Mouse (Mus musculus): ENCODE data around the gene Gm44511. TPM values are rescaled to one million over a fixed set of nuclear protein-coding genes. Genes with fewer than 3 reads are reported as not detected.
"Not testable (repeated sequence)": the region's sequence is repeated elsewhere in the genome, so short reads cannot be mapped to it uniquely, and the experiment has no call there.

Gene Gm44511
- polyA plus RNA-seq, 1 experiment from 2014 or later = not detected

GRCm38 (mm10) chr6:128807021-128807420 lies 19.1 kb downstream of the Gm44511 start:
- Histone ChIP-seq H3K4me3 (no peak overlapping the region), H3K4me2 (no peak overlapping the region), H3K9me3 (no peaks in the 10 kb centered on the region), H3K27me3 (replicated peaks) (no peaks in the 10 kb centered on the region), H3K4me1 (peaks cover 3% of the 10 kb centered on the region; the same call in 1 of the 2 replicates), H3K36me3 (replicated peaks) (no peaks in the 10 kb centered on the region), H3K9ac (no peak overlapping the region), H3K27ac (no peak overlapping the region)
- ATAC-seq (replicated peaks) = no peak
- 66% methylated on average over 3 of the region's 3 CpGs for whole genome bisulfite sequencing

GRCm38 (mm10) chr6:128804823-128805640 lies 21.1 kb downstream of the Gm44511 start:
- H3K4me2 ChIP-seq; H3K27me3 ChIP-seq (replicated peaks); H3K9ac ChIP-seq; ATAC-seq (replicated peaks); H3K9me3 ChIP-seq; H3K36me3 ChIP-seq (replicated peaks); H3K4me3 ChIP-seq; H3K4me1 ChIP-seq: not testable (repeated sequence)
- WGBS = 65% methylated on average over 7 of the region's 7 CpGs
- H3K27ac ChIP-seq = peak overlapping the region; percentile 28

- H3K27me3 ChIP-seq (replicated peaks) = no peaks in the 10 kb centered on the region
- peak overlapping the region; percentile 89 for H3K27ac ChIP-seq
- H3K36me3 ChIP-seq (replicated peaks) = no peaks in the 10 kb centered on the region
- WGBS = 6% methylated on average over 26 of the region's 26 CpGs
- H3K9me3 ChIP-seq = no peaks in the 10 kb centered on the region
- peak overlapping the region; percentile 61; the same call in 1 of the 2 replicates for H3K9ac ChIP-seq
- H3K4me2 ChIP-seq = peak overlapping the region; percentile 62
- peaks cover 5% of the 10 kb centered on the region for H3K4me1 ChIP-seq
- ATAC-seq (replicated peaks) = peak; percentile 91
- peak overlapping the region; percentile 47 for H3K4me3 ChIP-seq
These were observed 22.9 kb downstream of the Gm44511 start for GRCm38 (mm10) chr6:128802999-128803857.

- peak overlapping the region; percentile 47 for H3K4me3 ChIP-seq
- WGBS = 10% methylated on average over 10 of the region's 10 CpGs
- H3K9me3 ChIP-seq = no peaks in the 10 kb centered on the region
- H3K4me2 ChIP-seq = peak overlapping the region; percentile 62
- H3K27me3 ChIP-seq (replicated peaks) = no peaks in the 10 kb centered on the region
- peaks cover 12% of the 10 kb centered on the region for H3K4me1 ChIP-seq
- H3K9ac ChIP-seq = peak overlapping the region; percentile 61
- H3K36me3 ChIP-seq (replicated peaks) = no peaks in the 10 kb centered on the region
- H3K27ac ChIP-seq = peak overlapping the region; percentile 89
- peak; percentile 59 for ATAC-seq (replicated peaks)
These were observed 23.6 kb downstream of the Gm44511 start for GRCm38 (mm10) chr6:128802557-128802956.

- Histone ChIP-seq H3K4me3 (peak overlapping the region; percentile 9; the same call in 1 of the 2 replicates), H3K4me1 (peaks cover 14% of the 10 kb centered on the region), H3K4me2 (peak overlapping the region; percentile 47), H3K27ac (peak overlapping the region; percentile 53; the same call in 1 of the 2 replicates)
- H3K36me3 ChIP-seq (replicated peaks); ATAC-seq (replicated peaks); H3K27me3 ChIP-seq (replicated peaks); H3K9me3 ChIP-seq; H3K9ac ChIP-seq: not testable (repeated sequence)
- 76% methylated on average over 5 of the region's 5 CpGs for WGBS
These were observed 25.4 kb downstream of the Gm44511 start for GRCm38 (mm10) chr6:128800696-128801095.

GRCm38 (mm10) chr6:128799896-128800270 lies 26.2 kb downstream of the Gm44511 start:
- Histone ChIP-seq H3K9me3 (no peaks in the 10 kb centered on the region), H3K27me3 (replicated peaks) (no peaks in the 10 kb centered on the region), H3K27ac (peak overlapping the region; percentile 94), H3K9ac (peak overlapping the region; percentile 48), H3K4me3 (peak overlapping the region; percentile 73), H3K4me2 (peak overlapping the region; percentile 47), H3K4me1 (peaks cover 14% of the 10 kb centered on the region), H3K36me3 (replicated peaks) (no peaks in the 10 kb centered on the region)
- WGBS = 18% methylated on average over 7 of the region's 7 CpGs
- ATAC-seq (replicated peaks) = no peak

- under 1% methylated on average over 49 of the region's 49 CpGs for WGBS
- peak overlapping the region; percentile 66 for H3K4me2 ChIP-seq
- not testable (repeated sequence) for H3K27me3 ChIP-seq (replicated peaks); H3K9me3 ChIP-seq; H3K36me3 ChIP-seq (replicated peaks)
- peak overlapping the region; percentile 77 for H3K9ac ChIP-seq
- H3K4me1 ChIP-seq = peaks cover 14% of the 10 kb centered on the region
- peak overlapping the region; percentile 94 for H3K27ac ChIP-seq
- peak overlapping the region; percentile 73 for H3K4me3 ChIP-seq
- ATAC-seq (replicated peaks) = peak; percentile 85
These were observed 26.8 kb downstream of the Gm44511 start for GRCm38 (mm10) chr6:128799144-128799895.

- peak overlapping the region; percentile 73 for H3K4me3 ChIP-seq
- H3K27me3 ChIP-seq (replicated peaks); H3K9me3 ChIP-seq; H3K36me3 ChIP-seq (replicated peaks): not testable (repeated sequence)
- WGBS = 0% methylated on average over 20 of the region's 20 CpGs
- peak overlapping the region; percentile 94 for H3K27ac ChIP-seq
- ATAC-seq (replicated peaks) = peak; percentile 68
- peak overlapping the region; percentile 66 for H3K4me2 ChIP-seq
- peaks cover 14% of the 10 kb centered on the region for H3K4me1 ChIP-seq
- H3K9ac ChIP-seq = peak overlapping the region; percentile 77
These were observed 27.4 kb downstream of the Gm44511 start for GRCm38 (mm10) chr6:128798772-128799143.

- H3K27ac ChIP-seq = peak overlapping the region; percentile 59
- 9% methylated on average over 15 of the region's 15 CpGs for WGBS
These were observed 28.0 kb downstream of the Gm44511 start for GRCm38 (mm10) chr6:128797936-128798771.

GRCm38 (mm10) chr6:128797185-128797905 lies 28.8 kb downstream of the Gm44511 start:
- Histone ChIP-seq H3K4me1 (peaks cover 11% of the 10 kb centered on the region), H3K9me3 (no peaks in the 10 kb centered on the region), H3K36me3 (replicated peaks) (no peaks in the 10 kb centered on the region), H3K4me3 (peak overlapping the region; percentile 73), H3K9ac (0 out of 2 replicates have a peak overlapping the region, but pooled peaks have one; percentile 32), H3K4me2 (peak overlapping the region; percentile 66), H3K27me3 (replicated peaks) (no peaks in the 10 kb centered on the region), H3K27ac (peak overlapping the region; percentile 59)
- 82% methylated on average over 12 of the region's 12 CpGs for WGBS
- ATAC-seq (replicated peaks) = no peak

More at GRCm38 (mm10) chr6:128797936-128798771, 28.0 kb downstream of the Gm44511 start:
- peak overlapping the region; percentile 73 for H3K4me3 ChIP-seq
- peaks cover 14% of the 10 kb centered on the region for H3K4me1 ChIP-seq
- peak overlapping the region; percentile 66 for H3K4me2 ChIP-seq
- no peaks in the 10 kb centered on the region for H3K9me3 ChIP-seq
- H3K36me3 ChIP-seq (replicated peaks) = no peaks in the 10 kb centered on the region
- peak overlapping the region; percentile 32 for H3K9ac ChIP-seq
- ATAC-seq (replicated peaks) = no peak
- H3K27me3 ChIP-seq (replicated peaks) = no peaks in the 10 kb centered on the region

Data from midbrain, embryonic 15.5 days (tissue).